Mouse (Mus musculus): ENCODE results near the gene Dydc1.

Dydc1 gene

DNA sequence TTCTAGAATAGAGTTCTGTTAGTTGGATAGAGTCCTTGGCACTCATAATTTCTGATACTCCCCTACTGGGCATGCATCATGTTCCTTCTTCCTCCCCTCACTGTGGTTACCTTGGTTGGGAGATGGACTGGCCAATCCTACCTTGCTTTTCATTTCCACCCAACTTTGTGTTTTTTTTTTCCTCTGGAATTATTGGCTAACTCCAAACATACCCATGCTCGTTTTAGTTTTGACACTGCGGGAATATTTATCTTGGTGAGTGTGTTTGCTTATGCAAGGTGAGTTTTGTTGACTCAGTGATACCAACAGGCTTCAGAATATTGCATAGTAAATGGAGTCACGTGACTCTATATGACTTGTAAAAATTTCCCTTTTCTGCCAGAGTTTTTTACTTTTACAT, 28.0 kb downstream of the Dydc1 start:
- DNase-seq: no peak

DNA sequence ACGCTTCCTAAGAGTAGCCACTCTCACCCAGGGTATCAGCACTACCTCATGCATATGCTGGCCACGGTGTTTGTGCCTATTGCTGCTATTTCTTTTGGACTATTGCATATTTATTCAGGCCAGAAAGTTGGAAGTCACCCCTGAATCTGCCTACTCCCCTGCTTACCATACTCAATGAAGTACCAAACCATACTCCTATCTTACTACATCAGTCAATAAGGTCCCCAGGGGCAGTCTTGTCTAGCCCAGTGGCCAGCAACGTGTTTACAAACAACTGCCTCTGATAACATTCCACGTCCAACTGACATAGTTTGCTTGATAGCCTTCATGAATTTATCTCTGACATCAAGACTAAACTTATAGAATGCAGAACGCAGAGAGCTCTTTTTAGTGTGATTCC, 28.5 kb downstream of the Dydc1 start:
- DNase-seq: no peak

DNA sequence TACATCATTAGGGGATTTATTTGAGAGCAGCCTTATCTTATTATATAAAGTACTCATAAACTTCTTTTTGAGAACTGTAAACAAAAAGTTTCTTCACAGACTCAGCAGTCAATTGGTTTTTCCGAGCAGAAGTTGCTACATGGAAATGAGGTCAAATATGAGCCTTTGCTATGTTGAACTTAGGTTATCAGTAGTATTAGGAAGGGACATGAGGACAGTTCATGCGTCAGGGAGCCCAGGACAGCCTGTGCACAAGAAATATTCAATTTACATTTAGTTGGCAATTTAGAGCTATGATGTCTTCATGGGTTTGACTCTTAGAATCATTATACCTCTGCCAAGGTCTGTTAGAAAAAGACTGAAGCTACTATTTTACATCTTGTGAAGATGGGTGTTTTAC, 29.6 kb downstream of the Dydc1 start:
- DNase-seq: no peak

DNA sequence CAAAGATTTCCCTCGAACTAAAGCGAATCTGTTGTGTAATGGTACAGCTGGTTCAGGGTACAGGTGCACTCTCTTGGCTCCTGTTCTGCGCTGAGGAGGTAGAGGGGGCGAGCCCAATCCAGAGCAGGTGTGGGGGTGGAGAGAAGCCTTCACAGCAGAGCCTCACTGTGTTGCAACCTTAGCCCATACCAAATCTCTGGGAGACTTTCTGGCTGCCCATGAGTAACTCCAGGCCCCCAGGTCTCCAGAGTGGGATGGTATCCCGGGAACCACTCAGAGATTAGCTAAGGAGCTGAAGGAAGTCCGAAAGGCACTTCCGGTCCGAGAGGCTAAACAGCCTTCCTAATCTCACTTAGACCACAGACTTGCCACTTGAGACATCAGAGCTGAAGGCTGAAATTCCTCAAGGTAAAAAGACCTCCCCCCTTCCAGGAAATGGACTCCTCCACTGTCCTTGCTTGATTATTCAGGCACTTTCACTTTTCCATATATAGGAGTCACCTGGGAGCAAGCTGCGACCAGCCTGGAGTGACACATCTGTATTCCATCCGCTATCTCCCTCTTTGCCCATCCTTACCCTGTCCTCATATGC, 32.2 kb downstream of the Dydc1 start, which contains the start of gene Mat1a:
Gene Mat1a, plus strand, starts transcription at position 183 of the 592 bp plus-strand sequence.
- DNase-seq: no peak

DNA sequence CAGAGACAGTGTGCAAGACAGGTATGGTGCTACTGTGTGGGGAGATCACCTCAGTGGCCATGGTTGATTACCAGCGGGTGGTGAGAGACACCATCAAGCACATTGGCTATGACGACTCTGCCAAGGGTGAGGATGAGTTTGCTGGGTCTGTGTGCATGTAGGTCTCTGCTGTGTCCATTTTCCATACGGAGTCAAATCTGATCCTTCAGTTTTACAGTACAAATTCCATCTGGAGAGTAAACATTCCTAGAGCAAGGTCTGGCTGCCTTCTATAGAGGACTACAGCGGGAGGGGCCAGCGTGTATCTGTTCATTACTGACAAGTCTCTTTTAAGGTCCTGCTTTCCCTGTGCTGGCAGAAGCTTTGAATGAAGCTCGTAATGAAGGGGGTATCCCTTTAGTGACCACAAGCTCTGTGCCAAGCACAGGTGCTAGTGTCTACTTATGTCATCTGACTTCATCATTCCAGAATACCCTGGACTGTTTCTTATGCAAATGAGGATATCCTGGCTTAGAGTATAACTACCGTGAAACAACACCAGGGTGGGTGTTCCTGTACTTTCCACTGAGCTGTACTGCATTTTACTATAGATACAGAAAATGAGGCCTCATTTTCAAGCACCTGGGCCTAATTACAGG, 38.4 kb downstream of the Dydc1 start:
- DNase-seq: no peak

DNA sequence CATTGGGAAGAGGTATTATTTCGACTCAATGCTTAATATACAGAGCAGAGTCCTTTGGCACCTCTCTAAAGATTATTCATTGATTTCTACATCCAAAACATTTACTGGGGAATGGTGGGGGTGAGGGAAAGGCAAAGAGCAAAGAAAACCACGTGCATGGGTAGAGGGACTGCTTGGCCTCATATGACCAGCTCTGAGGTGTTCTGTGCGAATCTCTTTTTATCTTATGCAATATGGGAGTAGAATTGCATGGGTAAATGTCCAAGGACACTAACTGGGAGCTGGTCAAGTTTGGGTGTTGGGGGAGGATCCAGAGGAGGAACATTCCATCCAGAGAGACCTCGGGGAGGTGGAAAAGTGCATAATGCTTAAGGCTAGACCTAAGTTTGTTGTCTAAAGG, 40.2 kb downstream of the Dydc1 start:
- DNase-seq: no peak

DNA sequence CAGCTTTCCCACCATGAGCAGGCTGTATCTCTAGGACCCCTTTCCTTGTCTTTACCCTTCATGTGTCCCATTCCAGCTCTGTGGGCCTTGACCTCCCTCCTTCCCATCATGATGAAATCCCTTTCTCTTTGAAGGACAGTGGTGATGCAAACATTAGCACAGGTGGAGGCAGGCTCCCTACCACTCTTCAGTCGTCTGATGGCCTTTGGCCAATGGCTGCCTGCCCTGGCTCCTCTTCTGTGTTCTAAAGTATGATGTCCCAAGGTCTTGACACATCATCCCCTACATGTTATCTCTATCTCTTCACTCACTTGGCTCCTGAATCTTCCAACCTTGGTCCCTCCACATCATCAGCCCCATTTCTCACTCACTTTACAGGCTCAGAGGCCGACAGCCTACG, 43.6 kb downstream of the Dydc1 start:
- DNase-seq: no peak

DNA sequence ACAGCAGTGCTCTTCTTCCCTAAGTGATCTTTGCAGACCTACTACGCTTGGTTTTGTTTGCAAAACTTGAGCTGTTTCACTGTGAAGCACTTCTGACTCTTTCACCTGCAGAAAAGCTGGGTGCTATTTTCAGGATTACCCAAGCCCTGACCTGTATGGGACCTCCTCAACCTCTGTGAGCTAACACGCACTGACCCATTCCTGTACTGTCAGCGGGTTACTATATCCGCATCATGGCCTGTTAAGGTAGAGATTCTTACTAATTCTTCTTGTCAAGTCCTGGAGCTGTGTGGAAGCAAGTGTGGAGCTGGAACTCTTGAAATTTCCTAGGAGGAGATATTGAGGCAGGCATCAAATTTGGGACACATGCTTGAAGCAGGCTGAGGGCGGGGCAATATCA, 52.0 kb downstream of the Dydc1 start:
- no peak for DNase-seq

DNA sequence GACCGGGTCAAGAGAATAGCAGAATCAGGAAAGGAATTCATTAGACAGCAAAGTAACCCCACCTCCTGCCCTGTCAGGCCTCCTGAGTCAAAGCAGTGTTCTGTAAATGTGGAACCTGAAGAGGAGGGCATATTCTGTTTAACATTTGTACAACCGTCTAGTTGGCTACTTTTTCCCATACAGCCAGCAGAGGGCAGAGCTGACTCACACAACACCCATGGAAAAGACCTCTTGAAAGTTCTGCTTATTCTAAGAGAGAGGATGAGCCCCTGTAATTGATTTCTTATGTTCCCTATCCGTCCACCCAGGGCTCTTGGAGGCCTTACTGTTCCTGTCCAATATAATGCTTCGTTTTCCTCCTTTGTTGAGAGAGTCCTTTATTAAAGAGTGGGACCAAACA, 55.3 kb downstream of the Dydc1 start:
- DNase-seq: peak; percentile 29

DNA sequence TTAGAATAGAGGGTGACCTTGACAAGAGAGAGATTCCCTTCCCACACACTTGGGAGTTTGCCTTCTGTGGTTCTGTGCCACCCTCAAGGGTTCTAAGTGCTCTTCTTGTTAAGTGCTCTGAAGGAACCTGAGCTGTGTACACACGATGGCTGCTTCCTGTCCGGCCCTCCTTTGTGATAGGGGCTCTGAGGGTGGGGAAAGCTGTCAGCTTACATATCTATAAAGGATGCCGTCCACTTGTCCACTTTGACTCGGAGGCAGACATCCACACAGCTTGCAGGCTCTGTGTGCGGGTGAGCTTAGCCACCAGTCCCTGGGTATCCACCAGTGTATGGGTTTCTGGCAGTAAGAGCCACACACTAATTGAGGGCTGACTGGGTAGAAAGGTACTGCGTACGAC, 58.8 kb downstream of the Dydc1 start, which contains the start of gene Sftpa1:
Gene Sftpa1, plus strand, starts transcription at position 243 of the 400 bp plus-strand sequence.
- no peak for DNase-seq

DNA sequence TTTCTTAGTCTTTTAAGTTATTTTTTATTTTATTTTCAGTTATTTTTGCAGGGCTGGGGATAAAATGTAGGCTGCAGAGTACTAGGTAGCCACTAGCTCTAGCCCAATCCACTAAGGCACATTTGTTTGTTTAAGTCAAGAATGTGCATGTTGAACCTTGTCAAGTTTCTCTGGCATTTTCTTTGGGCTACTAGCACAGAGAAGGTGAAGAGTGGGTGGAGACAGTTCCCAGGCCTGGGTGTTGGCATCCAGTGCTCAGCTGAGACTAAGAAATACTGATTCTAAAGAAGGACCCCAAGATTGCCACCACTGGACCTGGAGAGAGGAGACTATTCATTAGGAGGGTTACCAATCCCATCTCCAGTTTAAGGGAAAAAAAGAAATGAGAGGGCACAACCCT, 64.3 kb downstream of the Dydc1 start:
- DNase-seq: no peak

DNA sequence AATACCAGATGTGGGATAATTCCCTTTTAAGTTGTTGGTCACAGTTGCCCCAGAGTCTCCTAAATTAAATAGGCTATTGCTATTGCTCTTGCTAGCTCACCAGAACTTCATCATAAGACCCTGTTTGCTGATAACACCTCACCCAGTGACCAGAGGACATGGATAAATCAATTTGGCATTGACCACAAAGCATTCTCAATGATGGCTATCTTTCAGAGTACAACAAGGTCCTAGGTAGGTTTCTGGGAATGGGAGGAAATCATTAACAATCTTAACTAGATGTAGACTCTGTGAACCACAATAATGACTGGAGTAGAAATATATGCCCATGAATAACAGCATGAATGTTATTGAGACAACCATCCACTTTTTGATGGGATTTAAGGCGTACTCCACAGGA, 68.0 kb downstream of the Dydc1 start:
- no peak for DNase-seq

All from right cerebral cortex, postnatal 14 days (tissue).